Mouse (Mus musculus): ENCODE data around the gene Gch1.

GRCm38 (mm10) chr14:47105755-47106154, 83.5 kb downstream of the Gch1 start:
- TF ChIP-seq CTCF (IDR thresholded peaks at IDR 0.05; ENCODE audit: control insufficient read depth, insufficient read depth, low read length) (no peak), POLR2A (IDR thresholded peaks at IDR 0.05; ENCODE audit: borderline replicate concordance, control insufficient read depth, low read depth, low read length) (no peak)
